Mouse (Mus musculus): ENCODE data around the gene Zfp282. TPM values are rescaled to one million over a fixed set of nuclear protein-coding genes. Genes with fewer than 3 reads are reported as not detected.

The Zfp282 gene
- polyA plus RNA-seq, 1 experiment: 13.8 TPM

GRCm38 (mm10) chr6:47954425-47954824, 77.4 kb downstream of the Zfp282 start:
- Histone ChIP-seq H3K27ac (ENCODE audit: control insufficient read depth, insufficient read depth, low read length) (no peak overlapping the region), H3K4me3 (ENCODE audit: control insufficient read depth, insufficient read depth, low read length) (no peak overlapping the region), H3K4me1 (replicated peaks; ENCODE audit: control insufficient read depth, insufficient read depth, low read length) (no peaks in the 10 kb centered on the region), H3K36me3 (ENCODE audit: control insufficient read depth, insufficient read depth, low read length) (peaks cover 8% of the 10 kb centered on the region; the same call in 1 of the 2 replicates), H3K27me3 (ENCODE audit: control insufficient read depth, insufficient read depth, low read length) (no peaks in the 10 kb centered on the region)
- TF ChIP-seq CTCF (IDR thresholded peaks at IDR 0.05; ENCODE audit: borderline replicate concordance, control insufficient read depth, extremely low read depth, insufficient read depth, low read length, poor library complexity) (no peak), POLR2A (IDR thresholded peaks at IDR 0.05; ENCODE audit: control insufficient read depth, extremely low read depth, insufficient read depth, low read length, poor library complexity) (no peak)
- DNase-seq: no peak
- WGBS: 89% methylated on average over 3 of the region's 3 CpGs

- no peak for TF ChIP-seq CTCF (IDR thresholded peaks at IDR 0.05; ENCODE audit: borderline replicate concordance, control insufficient read depth, extremely low read depth, insufficient read depth, low read length, poor library complexity)
- TF ChIP-seq POLR2A (IDR thresholded peaks at IDR 0.05; ENCODE audit: control insufficient read depth, extremely low read depth, insufficient read depth, low read length, poor library complexity): no peak
- H3K27me3 ChIP-seq (ENCODE audit: control insufficient read depth, insufficient read depth, low read length): no peaks in the 10 kb centered on the region
- H3K36me3 ChIP-seq (ENCODE audit: control insufficient read depth, insufficient read depth, low read length): peaks cover 24% of the 10 kb centered on the region
- no peak overlapping the region for H3K27ac ChIP-seq (ENCODE audit: control insufficient read depth, insufficient read depth, low read length)
- H3K4me3 ChIP-seq (ENCODE audit: control insufficient read depth, insufficient read depth, low read length): no peak overlapping the region
- DNase-seq: no peak
- no peaks in the 10 kb centered on the region for H3K4me1 ChIP-seq (replicated peaks; ENCODE audit: control insufficient read depth, insufficient read depth, low read length)
Measured at GRCm38 (mm10) chr6:47957816-47958215, 80.8 kb downstream of the Zfp282 start.

Other genes starting within 250 kb of the Zfp282 start
- 24.7 and 25.4 TPM in 2 replicates for gene Pdia4, start 63.8 kb upstream of the Zfp282 start, polyA plus RNA-seq (2012; rRNA removed)
- gene Zfp786, start 46.3 kb upstream of the Zfp282 start, polyA plus RNA-seq (2012; rRNA removed): 0.24 and 0.31 TPM in 2 replicates
- 26.5 and 32.0 TPM in 2 replicates for gene Zfp398, start 41.5 kb upstream of the Zfp282 start, polyA plus RNA-seq (2012; rRNA removed)
- 25.3 and 26.4 TPM in 2 replicates for gene Zfp212, start 43.3 kb downstream of the Zfp282 start, polyA plus RNA-seq (2012; rRNA removed)
- gene Zfp956, start 76.2 kb downstream of the Zfp282 start, polyA plus RNA-seq (2012; rRNA removed): 35.6 and 38.4 TPM in 2 replicates
- gene Zfp777, start 171.7 kb downstream of the Zfp282 start, polyA plus RNA-seq (2012; rRNA removed): 43.5 and 45.5 TPM in 2 replicates
- 52.5 and 52.7 TPM in 2 replicates for gene Zfp746, start 209.4 kb downstream of the Zfp282 start, polyA plus RNA-seq (2012; rRNA removed)